Mouse (Mus musculus) spleen, postnatal 4 days (tissue): ENCODE data around the gene Olfr251.
"Not testable (repeated sequence)": the region's sequence is repeated elsewhere in the genome, so short reads cannot be mapped to it uniquely, and the experiment has no call there.

Source experiments
- DNase-seq, 2 experiments: peaks; one replicate each; pipeline ENCODE4 v3.0.0; 2022; ENCODE audit warnings: low spot score in 2 of 2

The Olfr251 gene

GRCm38 (mm10) chr9:38376786-38377185, at the start of gene Olfr251:
Gene Olfr251, plus strand, starts transcription at chr9:38377086.
- DNase-seq, result no peak

GRCm38 (mm10) chr9:38328760-38329159, 48.1 kb upstream of the Olfr251 start, which contains the start of gene Olfr25:
Gene Olfr25, plus strand, starts transcription at chr9:38329060.
- DNase-seq, result no peak

- DNase-seq, result no peak
Observed at GRCm38 (mm10) chr9:38348111-38348510, 28.8 kb upstream of the Olfr251 start, which contains the start of gene Olfr898. Gene Olfr898, plus strand, starts transcription at chr9:38348411.

GRCm38 (mm10) chr9:38366596-38366995, 10.3 kb upstream of the Olfr251 start, which contains the start of gene Olfr250:
Gene Olfr250, plus strand, starts transcription at chr9:38366896.
- no peak for DNase-seq

- DNase-seq, result no peak
Observed at GRCm38 (mm10) chr9:38401398-38401797, 24.5 kb downstream of the Olfr251 start, which contains the start of gene Olfr147. Gene Olfr147, plus strand, starts transcription at chr9:38401698.

GRCm38 (mm10) chr9:38407502-38407901, 30.6 kb downstream of the Olfr251 start:
- not testable (repeated sequence) for DNase-seq

- not testable (repeated sequence) for DNase-seq
Observed at GRCm38 (mm10) chr9:38413502-38413901, 36.6 kb downstream of the Olfr251 start.

GRCm38 (mm10) chr9:38423801-38424200, 46.9 kb downstream of the Olfr251 start:
- no peak for DNase-seq

- no peak for DNase-seq
Observed at GRCm38 (mm10) chr9:38427026-38427425, 50.1 kb downstream of the Olfr251 start.

- no peak for DNase-seq
Observed at GRCm38 (mm10) chr9:38429155-38429554, 52.3 kb downstream of the Olfr251 start, which contains the start of gene Olfr901. Gene Olfr901, plus strand, starts transcription at chr9:38429455.
